Mouse (Mus musculus) ES-E14 (cell line): ENCODE measurements around the gene Thap12. TPM values are rescaled to one million over a fixed set of nuclear protein-coding genes. Genes with fewer than 3 reads are reported as not detected.

Experiments used
- DNase-seq: peaks from one replicate; pipeline ENCODE4 v3.0.0-alpha.2; 2013; ENCODE audit warnings: low read depth, low spot score
- H3K27ac ChIP-seq: 2 replicates; pipeline ENCODE4 v1.5.1; 2012; ENCODE audit warnings: low read depth, mild to moderate bottlenecking, low read length, moderate library complexity, mixed read lengths; ENCODE audit not compliant: poor library complexity, insufficient read depth, severe bottlenecking
- H3K36me3 ChIP-seq: 2 replicates; pipeline ENCODE4 v1.6.1; 2012; ENCODE audit warnings: mild to moderate bottlenecking, low read length, moderate library complexity, mixed read lengths; ENCODE audit not compliant: control insufficient read depth, poor library complexity, insufficient read depth, severe bottlenecking
- H3K4me1 ChIP-seq, 2 experiments: fragments of 150-350 bp in 1 of 2; sonication (generic) in 1 of 2; 2 replicates each; pipeline ENCODE4 v1.6.1; 2012; ENCODE audit warnings: low read length in 2 of 2, mild to moderate bottlenecking in 1 of 2, mixed read lengths in 1 of 2; ENCODE audit not compliant: control insufficient read depth in 2 of 2, insufficient read depth in 2 of 2, poor library complexity in 1 of 2
- H3K4me3 ChIP-seq, 2 experiments: fragments of 150-350 bp in 1 of 2; sonication (generic) in 1 of 2; 2 replicates each; pipeline ENCODE4 v1.5.1; 2012; ENCODE audit warnings: low read length in 2 of 2, low read depth in 1 of 2, mild to moderate bottlenecking in 1 of 2, mixed read lengths in 1 of 2; ENCODE audit not compliant: insufficient read depth in 1 of 2, poor library complexity in 1 of 2, severe bottlenecking in 1 of 2
- H3K9ac ChIP-seq: 2 replicates; pipeline ENCODE4 v1.6.1; 2012; ENCODE audit warnings: low read depth, mild to moderate bottlenecking, low read length, mixed read lengths; ENCODE audit not compliant: poor library complexity, insufficient read depth, severe bottlenecking
- H3K9me3 ChIP-seq: fragments of 150-350 bp; sonication (generic); 2 replicates; pipeline ENCODE4 v1.6.1; 2012; ENCODE audit warnings: low read depth, mild to moderate bottlenecking, low read length; ENCODE audit not compliant: control insufficient read depth, insufficient read depth
- CHD2 ChIP-seq: IDR thresholded peaks from 2 replicates; pipeline ENCODE4 v1.6.1; 2014; ENCODE audit warnings: mild to moderate bottlenecking, low read depth, low read length, inconsistent platforms
- HCFC1 ChIP-seq: IDR thresholded peaks from 2 replicates; pipeline ENCODE4 v1.6.1; 2012; ENCODE audit warnings: low read length, inconsistent platforms, borderline replicate concordance; ENCODE audit not compliant: insufficient read depth
- MAFK ChIP-seq: IDR thresholded peaks from 2 replicates; pipeline ENCODE4 v1.6.1; 2014; ENCODE audit warnings: mild to moderate bottlenecking, low read depth, low read length, inconsistent platforms; ENCODE audit not compliant: insufficient read depth
- ZC3H11A ChIP-seq: IDR thresholded peaks from 2 replicates; pipeline ENCODE4 v1.6.1; 2012; ENCODE audit warnings: low read depth, mild to moderate bottlenecking, inconsistent platforms, low read length, borderline replicate concordance
- ZNF384 ChIP-seq: IDR thresholded peaks from 2 replicates; pipeline ENCODE4 v1.6.1; 2012; ENCODE audit warnings: low read depth, low read length, inconsistent platforms
- in situ Hi-C, 2 experiments: fragments of 600-800 bp; cut with MboI; formaldehyde crosslinking; loops; one replicate each; pipeline ENCODE4 v1.15.1; 2025; ENCODE audit warnings: low sequenced_read_pairs in 2 of 2, inconsistent platforms in 1 of 2; ENCODE audit not compliant: unreplicated experiment in 2 of 2
- total RNA-seq: library from RNA; depleted of rRNA; stranded (reverse); fragments of 300-350 nt; gene quantifications from 2 replicates; pipeline ENCODE4 v1.2.3, GENCODE M21; 2012

Gene Thap12
- total RNA-seq, 1 experiment, result 29.9 TPM

DNA sequence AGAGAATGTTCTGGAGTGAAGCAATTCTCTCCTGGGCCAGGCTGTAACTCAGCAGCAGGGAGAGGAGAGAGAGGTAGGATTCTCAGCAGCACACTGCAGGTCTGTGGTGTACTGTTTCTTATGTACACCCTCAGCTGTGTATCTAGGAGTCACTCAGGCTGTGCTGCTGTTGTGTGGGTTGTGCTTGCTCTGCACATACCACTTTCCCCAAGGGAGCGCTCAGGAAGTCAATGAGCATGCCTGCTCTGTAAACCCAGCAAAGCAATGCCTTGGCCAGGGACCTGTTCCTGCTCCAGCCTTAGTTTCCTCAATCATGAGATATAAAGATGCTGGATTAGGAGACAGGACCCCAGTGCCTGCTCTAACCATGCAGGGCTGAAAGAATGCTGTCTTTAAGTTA, 25.1 kb downstream of the Thap12 start:
- no peak overlapping the region for H3K27ac ChIP-seq
- in situ Hi-C loops, result no loop called here

DNA sequence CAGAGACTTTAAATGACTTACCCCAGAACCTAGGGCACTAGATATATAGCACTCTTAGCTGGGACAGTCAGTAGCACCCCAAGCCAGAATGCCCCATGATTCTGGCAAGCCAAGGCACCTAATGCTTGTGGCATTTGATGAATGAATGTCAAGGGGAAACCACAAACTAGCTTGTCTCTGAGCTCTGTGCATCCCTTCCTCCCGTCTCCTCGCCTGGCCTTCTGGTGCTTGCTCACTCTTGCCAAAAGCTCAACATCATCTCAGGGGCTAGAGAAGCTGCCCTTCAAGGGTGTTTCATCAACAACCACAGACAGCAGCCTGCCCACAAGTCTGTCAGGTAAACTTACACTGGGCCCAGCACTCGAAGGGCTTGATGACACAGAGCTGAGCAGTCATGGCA, 25.6 kb downstream of the Thap12 start:
- TF ChIP-seq CHD2 (no peak), ZNF384 (no peak), ZC3H11A (no peak), HCFC1 (no peak), MAFK (no peak)
- Histone ChIP-seq H3K4me1 (peaks cover 0 to 8% of the 10 kb centered on the region in 2 experiments; a peak in 2 of 4 replicates), H3K4me3 (no peak overlapping the region), H3K27ac (no peak overlapping the region), H3K9me3 (no peaks in the 10 kb centered on the region), H3K9ac (no peak overlapping the region), H3K36me3 (no peaks in the 10 kb centered on the region)
- in situ Hi-C loops, result no loop called here
- DNase-seq, result no peak

More for the DNA sequence above, 25.1 kb downstream of the Thap12 start:
- no peak for DNase-seq
- H3K4me1 ChIP-seq, result peaks cover 0 to 8% of the 10 kb centered on the region in 2 experiments; a peak in 2 of 4 replicates
- no peak overlapping the region for H3K4me3 ChIP-seq
- H3K36me3 ChIP-seq, result no peaks in the 10 kb centered on the region
- H3K9ac ChIP-seq, result no peak overlapping the region
- TF ChIP-seq ZNF384, result no peak
- no peak for TF ChIP-seq HCFC1
- no peak for TF ChIP-seq MAFK
- no peaks in the 10 kb centered on the region for H3K9me3 ChIP-seq

DNA sequence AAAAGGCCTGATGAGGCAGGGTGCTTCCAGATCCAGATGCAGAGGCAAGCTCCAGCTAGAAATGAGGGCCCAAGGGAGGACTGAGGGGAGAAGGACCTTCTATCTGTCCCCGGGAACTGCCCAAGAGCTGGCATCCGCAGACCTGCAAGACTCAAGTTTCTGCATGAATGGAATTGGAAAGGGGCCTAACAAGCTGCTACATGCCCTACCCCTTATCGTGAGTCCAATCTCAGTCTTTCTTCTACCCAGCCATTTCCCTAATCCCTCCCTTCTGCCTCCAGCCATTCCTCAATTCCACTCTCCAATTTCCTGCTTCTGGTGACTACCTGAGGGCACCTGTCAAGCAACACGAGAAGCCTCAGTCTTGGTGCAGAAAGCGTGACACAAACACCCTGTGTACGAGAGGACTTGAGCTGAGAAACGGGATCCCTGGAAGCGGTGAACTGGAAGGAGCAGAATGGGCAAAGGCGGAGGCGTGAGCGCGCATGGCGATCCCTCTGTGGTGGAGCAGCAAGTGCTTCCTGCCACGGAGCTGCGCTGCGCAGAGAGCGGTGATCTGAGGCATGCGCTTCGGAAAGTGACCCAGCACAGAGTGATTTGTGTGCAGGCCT, 26.9 kb downstream of the Thap12 start:
- in situ Hi-C loops, result no loop called here

DNA sequence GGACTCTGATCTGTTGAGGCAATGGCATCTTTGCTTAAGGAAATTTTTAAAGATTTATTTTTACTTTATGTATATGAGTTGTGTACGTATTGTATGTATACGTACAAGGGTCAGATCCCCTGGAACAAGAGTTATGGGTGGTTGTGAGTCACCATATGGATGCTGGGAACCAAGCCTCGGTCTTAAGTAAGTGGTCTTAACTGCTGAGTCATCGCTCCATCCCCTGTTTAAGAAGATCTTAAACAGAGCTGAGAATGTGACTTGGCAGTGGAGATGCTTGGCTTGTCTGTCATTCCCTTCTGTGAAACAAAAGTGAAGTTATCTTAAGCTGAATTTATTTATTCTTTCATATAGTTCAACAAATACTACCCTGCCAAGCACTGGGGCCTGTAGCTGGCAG, 31.1 kb downstream of the Thap12 start:
- TF ChIP-seq ZC3H11A (no peak), MAFK (peak; percentile 76)
- no peaks in the 10 kb centered on the region for H3K36me3 ChIP-seq
- no peak for DNase-seq
- H3K9ac ChIP-seq, result no peak overlapping the region
- no peak overlapping the region for H3K4me3 ChIP-seq
- H3K27ac ChIP-seq, result no peak overlapping the region
- peaks cover 0 to 8% of the 10 kb centered on the region in 2 experiments; a peak in 2 of 4 replicates for H3K4me1 ChIP-seq
- in situ Hi-C loops, result no loop called here
- H3K9me3 ChIP-seq, result no peaks in the 10 kb centered on the region

More for the DNA sequence above, 26.9 kb downstream of the Thap12 start:
- Histone ChIP-seq H3K4me3 (peak overlapping the region; percentile 9 to 37; a peak in 2 of 4 replicates), H3K36me3 (no peaks in the 10 kb centered on the region), H3K4me1 (peaks cover 0 to 8% of the 10 kb centered on the region in 2 experiments; a peak in 2 of 4 replicates), H3K9me3 (no peaks in the 10 kb centered on the region), H3K27ac (no peak overlapping the region), H3K9ac (no peak overlapping the region)
- DNase-seq, result no peak
- TF ChIP-seq MAFK (no peak), CHD2 (no peak), ZC3H11A (no peak)

DNA sequence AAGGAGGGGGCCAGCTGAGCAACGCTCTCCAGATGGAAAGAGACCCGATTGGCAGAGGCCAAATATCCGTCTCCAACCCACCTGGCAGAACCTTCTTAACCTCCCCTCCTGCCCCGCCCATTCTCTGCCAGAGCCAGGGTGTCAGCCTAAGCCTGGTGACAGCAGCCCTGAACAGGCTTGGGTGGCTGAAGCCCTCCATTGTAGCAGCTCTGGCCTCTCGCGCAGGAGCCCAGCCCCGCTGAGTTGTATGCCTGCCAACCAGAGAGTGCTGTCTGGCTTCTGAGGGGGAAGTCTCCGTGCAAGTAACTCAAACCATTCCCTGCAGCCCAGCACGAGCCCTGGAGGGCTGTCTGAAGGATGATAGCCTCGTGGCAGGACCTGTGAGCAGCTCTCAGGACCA, 32.0 kb downstream of the Thap12 start:
- TF ChIP-seq ZC3H11A (no peak), CHD2 (no peak), HCFC1 (no peak), ZNF384 (no peak), MAFK (no peak)
- in situ Hi-C loops, result no loop called here
- no peaks in the 10 kb centered on the region for H3K9me3 ChIP-seq
- DNase-seq, result no peak
- no peak overlapping the region for H3K27ac ChIP-seq
- no peak overlapping the region for H3K4me3 ChIP-seq
- no peak overlapping the region for H3K9ac ChIP-seq
- H3K4me1 ChIP-seq, result peaks cover 0 to 2% of the 10 kb centered on the region in 2 experiments; a peak in 1 of 4 replicates
- H3K36me3 ChIP-seq, result no peaks in the 10 kb centered on the region
